16 mouse cellular contexts compared by ENCODE assay signal in the genomic region with DNA sequence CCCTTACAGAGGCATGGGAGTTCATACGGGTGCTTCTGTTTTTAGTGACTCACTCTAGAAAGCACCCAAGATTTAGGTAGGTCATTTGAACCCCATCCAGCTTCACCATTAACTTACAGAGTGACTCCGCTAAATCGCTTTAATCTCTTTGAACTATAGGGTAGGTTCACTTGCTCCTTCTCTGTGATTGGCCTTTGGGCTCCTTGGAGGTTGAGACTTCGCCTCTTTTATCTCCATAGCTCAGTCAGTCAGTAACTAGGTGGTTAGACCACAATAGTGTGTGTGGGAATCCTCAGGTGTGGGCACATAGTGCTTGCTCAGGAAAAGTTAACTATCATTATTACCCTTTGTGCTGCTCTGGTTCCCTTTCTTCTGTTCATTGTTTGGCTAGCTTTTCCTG. TPM values are rescaled to one million over a fixed set of nuclear protein-coding genes. Genes with fewer than 3 reads are reported as not detected.
DNase-seq lines count a peak whose midpoint lies in the region; ATAC-seq lines count a peak whose summit lies in the region.
"Had no signal": no experiment of that assay in that cellular context is flagged by ENCODE, and none has a peak within 500 bp of the region (broad histone marks: within the 10 kb centered on the region; RNA-seq: fewer than 3 reads in every experiment).

No protein-coding gene starts in this region.

- 0 out of 2 replicates have a peak overlapping the region, but pooled peaks have one; percentile 45 for H3K27ac ChIP-seq in hindbrain, embryonic 10.5 days
- no peak overlapping the region for H3K27ac ChIP-seq in hindbrain, embryonic 14.5 days
- no peak overlapping the region for H3K27ac ChIP-seq in stomach, embryonic 14.5 days (ENCODE audit: low read length)
- no peak overlapping the region; the same call in 1 of the 2 replicates for H3K27ac ChIP-seq in liver, embryonic 11.5 days (ENCODE audit: low read depth, low read length)
- H3K27ac ChIP-seq: hindbrain, embryonic 15.5 days; left cerebral cortex, adult 2 months; liver, embryonic 13.5 days; midbrain, embryonic 15.5 days had no signal

- no peak overlapping the region for H3K9ac ChIP-seq in hindbrain, embryonic 14.5 days
- H3K9ac ChIP-seq in stomach, embryonic 14.5 days (replicated peaks; ENCODE audit: low read depth, low read length), result no peak overlapping the region
- H3K9ac ChIP-seq in liver, embryonic 11.5 days (ENCODE audit: low read depth, low read length), result no peak overlapping the region
- H3K9ac ChIP-seq: hindbrain, embryonic 15.5 days; liver, embryonic 13.5 days; midbrain, embryonic 15.5 days had no signal

- no peaks in the 10 kb centered on the region for H3K9me3 ChIP-seq in hindbrain, embryonic 10.5 days
- H3K9me3 ChIP-seq in hindbrain, embryonic 14.5 days (ENCODE audit: control insufficient read depth, low read length), result no peaks in the 10 kb centered on the region
- H3K9me3 ChIP-seq in stomach, embryonic 14.5 days (ENCODE audit: control insufficient read depth, low read depth, low read length), result no peaks in the 10 kb centered on the region; the same call in 1 of the 2 replicates
- no peaks in the 10 kb centered on the region for H3K9me3 ChIP-seq in liver, embryonic 11.5 days (ENCODE audit: control insufficient read depth, low read length)
- H3K9me3 ChIP-seq: hindbrain, embryonic 15.5 days; liver, embryonic 13.5 days; midbrain, embryonic 15.5 days had no signal

- H3K4me1 ChIP-seq in hindbrain, embryonic 10.5 days (replicated peaks), result peaks cover 51% of the 10 kb centered on the region
- H3K4me1 ChIP-seq in hindbrain, embryonic 14.5 days (replicated peaks; ENCODE audit: control insufficient read depth, insufficient read depth, low read length), result peaks cover 4% of the 10 kb centered on the region; the same call in 1 of the 2 replicates
- H3K4me1 ChIP-seq in stomach, embryonic 14.5 days (ENCODE audit: control insufficient read depth, insufficient read depth, low read length), result peaks cover 44% of the 10 kb centered on the region
- peaks cover 17% of the 10 kb centered on the region for H3K4me1 ChIP-seq in liver, embryonic 11.5 days (replicated peaks; ENCODE audit: control insufficient read depth, insufficient read depth, low read length)

- H3K36me3 ChIP-seq in hindbrain, embryonic 10.5 days, result peaks cover 25% of the 10 kb centered on the region
- no peaks in the 10 kb centered on the region for H3K36me3 ChIP-seq in hindbrain, embryonic 14.5 days (replicated peaks; ENCODE audit: control insufficient read depth, insufficient read depth)
- H3K36me3 ChIP-seq in stomach, embryonic 14.5 days (ENCODE audit: control insufficient read depth, insufficient read depth, low read length), result no peaks in the 10 kb centered on the region
- H3K36me3 ChIP-seq in liver, embryonic 11.5 days (ENCODE audit: control insufficient read depth, insufficient read depth, low read length), result no peaks in the 10 kb centered on the region
- H3K36me3 ChIP-seq: G1E; hindbrain, embryonic 15.5 days; liver, embryonic 13.5 days; midbrain, embryonic 15.5 days had no signal

- H3K4me2 ChIP-seq in hindbrain, embryonic 14.5 days (replicated peaks), result no peak overlapping the region
- no peak overlapping the region for H3K4me2 ChIP-seq in stomach, embryonic 14.5 days (replicated peaks; ENCODE audit: low read depth, low read length)
- H3K4me2 ChIP-seq in liver, embryonic 11.5 days, result no peak overlapping the region
- H3K4me2 ChIP-seq: hindbrain, embryonic 15.5 days; liver, embryonic 13.5 days; midbrain, embryonic 15.5 days had no signal

- 81% methylated on average over 4 of the region's 4 CpGs for WGBS in hindbrain, embryonic 10.5 days
- WGBS in hindbrain, embryonic 14.5 days, result 80% methylated on average over 4 of the region's 4 CpGs
- 53% methylated on average over 4 of the region's 4 CpGs for WGBS in stomach, embryonic 14.5 days
- 67% methylated on average over 4 of the region's 4 CpGs for WGBS in liver, embryonic 11.5 days

- DNase-seq in hindbrain, embryonic 10.5 days (ENCODE audit: low spot score), result no peak
- DNase-seq in hindbrain, embryonic 14.5 days (ENCODE audit: low spot score), result no peak
- DNase-seq in thymus, postnatal 0 days (ENCODE audit: low spot score), result peak; percentile 34
- no peak for DNase-seq in thymus, postnatal 4 days
- no peak for DNase-seq in urinary bladder, postnatal 25 days (ENCODE audit: low spot score)
- no peak for DNase-seq in liver, embryonic 11.5 days (ENCODE audit: low spot score)
- DNase-seq: cerebellum, postnatal 10 days; gastrocnemius, postnatal 10 days; heart, postnatal 10 days; kidney, adult 8-10 months; liver, embryonic 13.5 days had no signal

- no peak for ATAC-seq in hindbrain, embryonic 14.5 days (ENCODE audit: low FRiP score)
- peak; percentile 29; the same call in 1 of the 2 replicates for ATAC-seq in stomach, embryonic 14.5 days (ENCODE audit: insufficient number of reproducible peaks, insufficient read depth, low FRiP score, low read depth)
- no peak for ATAC-seq in liver, embryonic 11.5 days (replicated peaks; ENCODE audit: low FRiP score)
- ATAC-seq: midbrain, embryonic 15.5 days had no signal

- H3K4me3 ChIP-seq in hindbrain, embryonic 10.5 days, result no peak overlapping the region
- H3K4me3 ChIP-seq in hindbrain, embryonic 14.5 days (replicated peaks; ENCODE audit: low read length), result no peak overlapping the region
- no peak overlapping the region for H3K4me3 ChIP-seq in stomach, embryonic 14.5 days (ENCODE audit: low read depth, low read length)
- H3K4me3 ChIP-seq in liver, embryonic 11.5 days (ENCODE audit: low read depth, low read length), result no peak overlapping the region
- H3K4me3 ChIP-seq: hindbrain, embryonic 15.5 days; left cerebral cortex, adult 2 months; liver, embryonic 13.5 days; midbrain, embryonic 15.5 days had no signal

- H3K27me3 ChIP-seq in hindbrain, embryonic 10.5 days (ENCODE audit: insufficient read depth, poor library complexity, severe bottlenecking), result no peaks in the 10 kb centered on the region
- no peaks in the 10 kb centered on the region for H3K27me3 ChIP-seq in hindbrain, embryonic 14.5 days (ENCODE audit: control insufficient read depth, insufficient read depth, low read length)
- H3K27me3 ChIP-seq in stomach, embryonic 14.5 days (ENCODE audit: control insufficient read depth, insufficient read depth, low read length), result no peaks in the 10 kb centered on the region
- H3K27me3 ChIP-seq in liver, embryonic 11.5 days (replicated peaks; ENCODE audit: control insufficient read depth, insufficient read depth, low read length), result no peaks in the 10 kb centered on the region
- H3K27me3 ChIP-seq: hindbrain, embryonic 15.5 days; liver, embryonic 13.5 days; midbrain, embryonic 15.5 days had no signal

RNA-seq across cellular contexts. Expression of a gene that starts 33.7 kb away (rescaled TPM):
- 63.4 and 63.8 TPM in 2 replicates for polyA plus RNA-seq in hindbrain, embryonic 10.5 days (2016; fragmentation: Nextera tagmentation; extraction: Ambion mirVana)
- 68.6 and 69.9 TPM in 2 replicates for polyA plus RNA-seq in hindbrain, embryonic 14.5 days (2014; fragmentation: Nextera tagmentation; extraction: Ambion mirVana)
- 22.5 and 22.7 TPM in 2 replicates for polyA plus RNA-seq in thymus, postnatal 0 days (2015; fragmentation: Nextera tagmentation; extraction: Ambion mirVana)
- 51.1 and 51.9 TPM in 2 replicates for polyA plus RNA-seq in stomach, embryonic 14.5 days (2014; fragmentation: Nextera tagmentation; extraction: Ambion mirVana)
- 29.5 TPM in 2 replicates for polyA plus RNA-seq in liver, embryonic 11.5 days (2014; fragmentation: Nextera tagmentation; extraction: Ambion mirVana)
- polyA plus RNA-seq: G1E had no signal
